Mouse (Mus musculus): ENCODE measurements at regions not wholly inside any gene's neighbourhood (a gene's known extent, or its start where the extent isn't known, plus 50 kb on each side); places are given as distances from the start of the nearest gene placed in this dataset.

GRCm38 (mm10) chr10:31076948-31077347, 234.3 kb upstream of the Hey2 start:
- TF ChIP-seq CTCF (IDR thresholded peaks at IDR 0.05; ENCODE audit: low read depth), result no peak
- Histone ChIP-seq H3K4me1 (replicated peaks; ENCODE audit: insufficient read depth, low read length) (no peaks in the 10 kb centered on the region), H3K9ac (ENCODE audit: low read depth, low read length) (no peak overlapping the region), H3K27me3 (ENCODE audit: insufficient read depth, low read length) (no peaks in the 10 kb centered on the region), H3K4me3 (replicated peaks; ENCODE audit: low read depth, low read length) (no peak overlapping the region), H3K9me3 (replicated peaks; ENCODE audit: low read length) (no peaks in the 10 kb centered on the region), H3K4me2 (ENCODE audit: low read length) (peak overlapping the region; percentile 18; the same call in 1 of the 2 replicates), H3K36me3 (ENCODE audit: insufficient read depth, low read length) (no peaks in the 10 kb centered on the region), H3K27ac (no peak overlapping the region)
- WGBS, result 29% methylated on average over 4 of the region's 4 CpGs
- DNase-seq (ENCODE audit: low spot score) (no peak), ATAC-seq (replicated peaks; ENCODE audit: low FRiP score, low read depth) (no peak)

DNA sequence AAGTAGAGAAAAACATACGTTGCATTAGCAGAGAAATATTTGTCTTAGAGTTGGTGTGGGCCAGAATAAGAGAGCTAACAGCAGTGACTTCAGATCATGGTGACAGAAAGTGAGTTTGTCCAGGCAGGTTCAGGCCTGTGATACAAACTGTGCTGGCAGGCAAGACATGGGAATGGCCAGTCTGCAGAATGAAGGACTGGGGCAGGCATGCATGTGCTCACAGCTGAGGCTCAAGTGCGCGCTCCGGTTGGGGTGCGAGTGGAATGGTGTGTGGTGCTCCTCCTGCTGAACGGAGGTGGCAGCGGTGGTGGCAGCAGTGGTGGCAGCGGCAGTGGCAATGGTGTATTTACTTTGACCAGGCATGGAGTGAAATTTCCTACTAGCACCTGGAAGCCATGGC, 233.8 kb upstream of the Hey2 start:
- Histone ChIP-seq H3K4me1 (replicated peaks; ENCODE audit: insufficient read depth, low read length) (no peaks in the 10 kb centered on the region), H3K4me3 (replicated peaks; ENCODE audit: low read depth, low read length) (no peak overlapping the region), H3K9ac (ENCODE audit: low read depth, low read length) (no peak overlapping the region), H3K9me3 (replicated peaks; ENCODE audit: low read length) (no peaks in the 10 kb centered on the region), H3K36me3 (ENCODE audit: insufficient read depth, low read length) (no peaks in the 10 kb centered on the region), H3K27ac (no peak overlapping the region), H3K27me3 (ENCODE audit: insufficient read depth, low read length) (no peaks in the 10 kb centered on the region), H3K4me2 (ENCODE audit: low read length) (peak overlapping the region; percentile 18; the same call in 1 of the 2 replicates)
- ATAC-seq (replicated peaks; ENCODE audit: low FRiP score, low read depth) (no peak), DNase-seq (ENCODE audit: low spot score) (no peak)
- WGBS, result 59% methylated on average over 8 of the region's 8 CpGs
- TF ChIP-seq CTCF (IDR thresholded peaks at IDR 0.05; ENCODE audit: low read depth), result no peak

GRCm38 (mm10) chr10:31074004-31074645, 231.5 kb upstream of the Hey2 start:
- WGBS, result 68% methylated on average over 4 of the region's 4 CpGs
- no peaks in the 10 kb centered on the region for H3K27me3 ChIP-seq (ENCODE audit: insufficient read depth, low read length)
- ATAC-seq (replicated peaks; ENCODE audit: low FRiP score, low read depth) (no peak), DNase-seq (ENCODE audit: low spot score) (no peak)
- H3K36me3 ChIP-seq (ENCODE audit: insufficient read depth, low read length), result no peaks in the 10 kb centered on the region
- H3K4me1 ChIP-seq (replicated peaks; ENCODE audit: insufficient read depth, low read length), result no peaks in the 10 kb centered on the region
- TF ChIP-seq CTCF (IDR thresholded peaks at IDR 0.05; ENCODE audit: low read depth), result no peak
- no peak overlapping the region for H3K4me2 ChIP-seq (ENCODE audit: low read length)
- no peak overlapping the region for H3K9ac ChIP-seq (ENCODE audit: low read depth, low read length)
- no peaks in the 10 kb centered on the region for H3K9me3 ChIP-seq (replicated peaks; ENCODE audit: low read length)
- no peak overlapping the region for H3K27ac ChIP-seq
- no peak overlapping the region for H3K4me3 ChIP-seq (replicated peaks; ENCODE audit: low read depth, low read length)

- Histone ChIP-seq H3K27ac (no peak overlapping the region), H3K4me1 (replicated peaks; ENCODE audit: insufficient read depth, low read length) (no peaks in the 10 kb centered on the region), H3K27me3 (ENCODE audit: insufficient read depth, low read length) (no peaks in the 10 kb centered on the region), H3K36me3 (ENCODE audit: insufficient read depth, low read length) (no peaks in the 10 kb centered on the region), H3K9ac (ENCODE audit: low read depth, low read length) (no peak overlapping the region), H3K4me2 (ENCODE audit: low read length) (no peak overlapping the region), H3K9me3 (replicated peaks; ENCODE audit: low read length) (no peaks in the 10 kb centered on the region), H3K4me3 (replicated peaks; ENCODE audit: low read depth, low read length) (no peak overlapping the region)
- no peak for DNase-seq (ENCODE audit: low spot score)
- TF ChIP-seq CTCF (IDR thresholded peaks at IDR 0.05; ENCODE audit: low read depth), result no peak
- no peak for ATAC-seq (replicated peaks; ENCODE audit: low FRiP score, low read depth)
Observed at GRCm38 (mm10) chr10:31068668-31069223, 226.1 kb upstream of the Hey2 start.

DNA sequence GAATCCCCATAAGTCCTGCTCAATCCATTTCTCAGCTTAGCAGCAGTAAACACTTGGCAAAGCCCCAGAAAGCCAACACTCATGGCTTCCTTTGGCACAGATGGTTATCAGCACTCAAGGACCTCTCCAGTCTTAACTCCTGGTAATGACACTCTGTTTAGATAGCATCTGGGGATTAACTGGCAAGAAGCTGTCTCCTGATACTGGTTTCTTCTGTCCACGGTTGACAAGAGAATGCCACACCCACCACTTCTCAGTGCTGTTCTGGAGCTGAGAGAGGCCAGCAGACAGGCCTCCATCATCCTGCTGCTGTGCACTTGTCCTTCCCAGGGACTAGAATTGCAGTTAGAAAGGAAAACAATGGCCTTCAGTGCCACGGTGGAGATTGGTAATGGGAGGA, 220.1 kb upstream of the Hey2 start:
- Histone ChIP-seq H3K36me3 (ENCODE audit: insufficient read depth, low read length) (no peaks in the 10 kb centered on the region), H3K4me2 (ENCODE audit: low read length) (no peak overlapping the region), H3K9ac (ENCODE audit: low read depth, low read length) (no peak overlapping the region), H3K4me1 (replicated peaks; ENCODE audit: insufficient read depth, low read length) (no peaks in the 10 kb centered on the region), H3K27ac (no peak overlapping the region), H3K9me3 (replicated peaks; ENCODE audit: low read length) (no peaks in the 10 kb centered on the region), H3K4me3 (replicated peaks; ENCODE audit: low read depth, low read length) (no peak overlapping the region), H3K27me3 (ENCODE audit: insufficient read depth, low read length) (no peaks in the 10 kb centered on the region)
- WGBS, result 14% methylated on average over 2 of the region's 2 CpGs
- TF ChIP-seq CTCF (IDR thresholded peaks at IDR 0.05; ENCODE audit: low read depth), result no peak
- no peak for ATAC-seq (replicated peaks; ENCODE audit: low FRiP score, low read depth)
- DNase-seq (ENCODE audit: low spot score), result no peak

DNA sequence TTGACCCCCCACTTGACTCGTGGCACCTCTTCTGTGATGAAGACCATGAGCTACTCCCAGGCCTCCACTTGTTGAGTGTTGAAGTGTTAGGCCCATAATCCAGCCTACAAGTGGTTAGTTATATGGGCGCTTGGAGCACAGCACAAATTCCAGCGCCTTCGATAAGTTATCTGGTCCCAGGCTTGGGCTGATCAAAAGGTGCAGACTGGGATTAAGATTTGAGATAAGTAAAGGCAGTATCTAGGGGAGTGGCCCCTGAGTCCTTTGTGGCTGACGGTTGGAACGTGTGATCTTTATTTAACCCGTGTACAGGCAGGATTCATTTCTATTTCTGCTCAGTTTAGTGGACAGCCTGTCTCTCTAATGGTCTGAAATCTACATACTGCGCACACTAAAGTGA, 210.7 kb upstream of the Hey2 start:
- Histone ChIP-seq H3K4me1 (replicated peaks; ENCODE audit: insufficient read depth, low read length) (no peaks in the 10 kb centered on the region), H3K4me2 (ENCODE audit: low read length) (no peak overlapping the region), H3K27me3 (ENCODE audit: insufficient read depth, low read length) (no peaks in the 10 kb centered on the region), H3K9me3 (replicated peaks; ENCODE audit: low read length) (no peaks in the 10 kb centered on the region), H3K9ac (ENCODE audit: low read depth, low read length) (no peak overlapping the region), H3K36me3 (ENCODE audit: insufficient read depth, low read length) (no peaks in the 10 kb centered on the region), H3K27ac (no peak overlapping the region), H3K4me3 (replicated peaks; ENCODE audit: low read depth, low read length) (no peak overlapping the region)
- WGBS, result 84% methylated on average over 8 of the region's 8 CpGs
- ATAC-seq (replicated peaks; ENCODE audit: low FRiP score, low read depth) (no peak), DNase-seq (ENCODE audit: low spot score) (no peak)
- no peak for TF ChIP-seq CTCF (IDR thresholded peaks at IDR 0.05; ENCODE audit: low read depth)

- ATAC-seq (replicated peaks; ENCODE audit: low FRiP score, low read depth), result no peak
- 91% methylated on average over 1 of the region's 1 CpGs for WGBS
Observed at GRCm38 (mm10) chr10:31051222-31051621, 208.6 kb upstream of the Hey2 start.

More at GRCm38 (mm10) chr10:31051222-31051621, 208.6 kb upstream of the Hey2 start:
- TF ChIP-seq CTCF (IDR thresholded peaks at IDR 0.05; ENCODE audit: low read depth), result no peak
- no peaks in the 10 kb centered on the region for H3K9me3 ChIP-seq (replicated peaks; ENCODE audit: low read length)
- no peaks in the 10 kb centered on the region for H3K27me3 ChIP-seq (ENCODE audit: insufficient read depth, low read length)
- H3K36me3 ChIP-seq (ENCODE audit: insufficient read depth, low read length), result no peaks in the 10 kb centered on the region
- H3K9ac ChIP-seq (ENCODE audit: low read depth, low read length), result no peak overlapping the region
- H3K4me3 ChIP-seq (replicated peaks; ENCODE audit: low read depth, low read length), result no peak overlapping the region
- no peak for DNase-seq (ENCODE audit: low spot score)
- no peaks in the 10 kb centered on the region for H3K4me1 ChIP-seq (replicated peaks; ENCODE audit: insufficient read depth, low read length)
- H3K27ac ChIP-seq, result no peak overlapping the region
- no peak overlapping the region for H3K4me2 ChIP-seq (ENCODE audit: low read length)
